Mouse (Mus musculus) neural tube, embryonic 11.5 days (tissue): ENCODE measurements around the gene Esm1. TPM values are rescaled to one million over a fixed set of nuclear protein-coding genes. Genes with fewer than 3 reads are reported as not detected.

Experiments
- ATAC-seq: fragments of 200-750 bp; cut with Nextera tagmentation; 2 replicates; pipeline ENCODE4 v1.8.0; 2017; ENCODE audit warnings: moderate number of reproducible peaks, mild to moderate bottlenecking, moderate TSS enrichment, moderate library complexity; ENCODE audit not compliant: insufficient read depth, low FRiP score, low TSS enrichment
- DNase-seq: peaks from one replicate; pipeline ENCODE4 v3.0.0-alpha.2; 2015; ENCODE audit warnings: low spot score
- H3K27ac ChIP-seq: fragments of 300-500 bp; sonication (generic); 2 replicates; pipeline ENCODE4 v1.5.1; 2014; ENCODE audit warnings: low read depth, mild to moderate bottlenecking, low read length
- H3K27me3 ChIP-seq: fragments of 300-500 bp; sonication (generic); 2 replicates; pipeline ENCODE4 v1.6.1; 2014; ENCODE audit warnings: mild to moderate bottlenecking, low read length, mixed read lengths; ENCODE audit not compliant: control insufficient read depth, insufficient read depth
- H3K36me3 ChIP-seq: fragments of 300-500 bp; sonication (generic); 2 replicates; pipeline ENCODE4 v1.6.1; 2014; ENCODE audit warnings: mild to moderate bottlenecking, low read length, moderate library complexity, mixed read lengths; ENCODE audit not compliant: control insufficient read depth, insufficient read depth
- H3K4me1 ChIP-seq: fragments of 300-500 bp; sonication (generic); 2 replicates; pipeline ENCODE4 v1.6.1; 2014; ENCODE audit warnings: low read length, mixed read lengths; ENCODE audit not compliant: control insufficient read depth, insufficient read depth
- H3K4me2 ChIP-seq: fragments of 300-500 bp; sonication (generic); 2 replicates; pipeline ENCODE4 v1.6.1; 2014; ENCODE audit warnings: low read depth, mild to moderate bottlenecking, moderate library complexity
- H3K4me3 ChIP-seq: fragments of 300-500 bp; sonication (generic); 2 replicates; pipeline ENCODE4 v1.5.1; 2014; ENCODE audit warnings: low read depth, low read length
- H3K9ac ChIP-seq: fragments of 300-500 bp; sonication (generic); 2 replicates; pipeline ENCODE4 v1.6.1; 2014; ENCODE audit warnings: mild to moderate bottlenecking, low read length
- H3K9me3 ChIP-seq: fragments of 300-500 bp; sonication (generic); 2 replicates; pipeline ENCODE4 v1.6.1; 2016; ENCODE audit warnings: low read length; ENCODE audit not compliant: control insufficient read depth
- WGBS: fragments of 180-500 bp; shearing (Covaris S2); extraction: QIAGEN DNeasy Blood & Tissue Kit; methylation state at CpG from one replicate; pipeline ENCODE4 v1.1.7; 2014; 5-methylcytosine and 5-hydroxymethylcytosine counted together
- polyA plus RNA-seq: library from polyadenylated mRNA; unstranded; fragments of >200 nt; fragmentation: Nextera tagmentation; extraction: Ambion mirVana; gene quantifications from 2 replicates; pipeline ENCODE4 v1.2.1, GENCODE M21; 2014

Esm1 gene
- polyA plus RNA-seq, 1 experiment from 2014 or later: 0.81 TPM

DNA sequence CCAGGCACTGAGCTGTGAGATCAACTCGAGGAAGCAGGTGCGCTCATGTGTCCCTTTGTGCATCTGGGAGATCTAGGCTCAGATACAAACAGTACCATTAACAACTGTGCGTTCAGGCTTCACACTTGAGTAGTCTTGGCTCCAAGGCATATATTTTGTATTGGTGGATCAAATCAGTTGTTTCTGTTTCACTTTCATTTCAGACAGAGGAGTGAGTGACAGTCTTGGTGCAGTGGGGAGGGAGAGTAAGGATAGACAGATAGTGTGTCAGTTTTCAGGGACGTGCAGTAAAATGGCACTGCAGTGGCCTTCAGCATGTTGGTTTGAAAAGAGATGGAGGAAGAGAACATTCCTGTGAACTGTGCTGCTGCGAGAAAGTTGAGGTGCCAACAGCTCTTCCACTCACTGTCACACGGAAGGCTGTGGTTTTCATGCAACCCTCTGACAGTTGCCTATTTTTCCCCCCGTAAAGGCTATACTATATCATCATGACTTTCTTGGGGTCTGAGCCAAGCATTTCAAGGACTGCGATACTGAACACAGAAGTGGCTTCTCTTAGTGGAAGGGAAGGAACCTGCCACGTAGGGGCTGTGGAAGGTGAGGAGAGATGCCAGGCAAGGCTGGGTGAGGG, 11.5 kb upstream of the Esm1 start:
- no peaks in the 10 kb centered on the region for H3K36me3 ChIP-seq
- no peak overlapping the region for H3K27ac ChIP-seq
- no peak for DNase-seq
- ATAC-seq: no peak
- H3K9me3 ChIP-seq: no peaks in the 10 kb centered on the region
- H3K4me3 ChIP-seq: no peak overlapping the region
- H3K4me1 ChIP-seq: no peaks in the 10 kb centered on the region
- no peak overlapping the region for H3K4me2 ChIP-seq
- WGBS: 85% methylated on average over 9 of the region's 9 CpGs
- no peaks in the 10 kb centered on the region for H3K27me3 ChIP-seq
- H3K9ac ChIP-seq: no peak overlapping the region

GRCm38 (mm10) chr13:113199331-113199730, 10.1 kb upstream of the Esm1 start:
- 54% methylated on average over 3 of the region's 3 CpGs for WGBS
- H3K4me2 ChIP-seq: no peak overlapping the region
- no peaks in the 10 kb centered on the region for H3K9me3 ChIP-seq
- DNase-seq: no peak
- no peaks in the 10 kb centered on the region for H3K27me3 ChIP-seq
- no peak for ATAC-seq
- H3K27ac ChIP-seq: no peak overlapping the region
- no peaks in the 10 kb centered on the region for H3K36me3 ChIP-seq
- no peak overlapping the region for H3K4me3 ChIP-seq
- H3K9ac ChIP-seq: no peak overlapping the region
- no peaks in the 10 kb centered on the region for H3K4me1 ChIP-seq

GRCm38 (mm10) chr13:113200726-113201125, 8.7 kb upstream of the Esm1 start:
- Histone ChIP-seq H3K27me3 (no peaks in the 10 kb centered on the region), H3K4me1 (no peaks in the 10 kb centered on the region), H3K4me2 (no peak overlapping the region), H3K4me3 (no peak overlapping the region), H3K9me3 (no peaks in the 10 kb centered on the region), H3K9ac (no peak overlapping the region), H3K36me3 (no peaks in the 10 kb centered on the region), H3K27ac (no peak overlapping the region)
- ATAC-seq: no peak
- DNase-seq: no peak
- WGBS: 70% methylated on average over 8 of the region's 8 CpGs

DNA sequence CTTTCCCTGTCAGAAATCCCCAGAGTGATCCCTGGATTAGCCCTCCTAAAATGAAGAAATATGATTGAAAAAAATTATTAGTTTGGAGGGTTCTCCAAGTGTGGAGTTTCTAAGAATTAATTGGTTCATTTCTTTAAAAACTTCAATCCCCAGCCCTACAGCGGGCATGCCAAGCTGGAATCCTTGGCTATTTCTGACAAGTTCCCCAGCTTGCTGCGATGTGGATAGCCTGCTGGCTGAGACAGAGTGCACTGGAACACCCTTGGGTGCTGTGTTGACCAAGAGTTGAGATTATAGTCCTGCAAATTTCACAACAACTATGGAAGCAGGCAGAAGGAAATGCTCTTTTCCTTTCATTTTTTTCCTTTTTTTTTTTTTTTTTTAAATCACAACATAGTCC, 7.8 kb upstream of the Esm1 start:
- DNase-seq: no peak
- H3K36me3 ChIP-seq: no peaks in the 10 kb centered on the region
- no peak overlapping the region for H3K27ac ChIP-seq
- no peak overlapping the region for H3K4me2 ChIP-seq
- no peak for ATAC-seq
- H3K4me1 ChIP-seq: no peaks in the 10 kb centered on the region
- H3K9ac ChIP-seq: no peak overlapping the region
- no peaks in the 10 kb centered on the region for H3K9me3 ChIP-seq
- H3K27me3 ChIP-seq: no peaks in the 10 kb centered on the region
- no peak overlapping the region for H3K4me3 ChIP-seq
- WGBS: 93% methylated on average over 2 of the region's 2 CpGs

- WGBS: 69% methylated on average over 4 of the region's 4 CpGs
- H3K9ac ChIP-seq: no peak overlapping the region
Measured at GRCm38 (mm10) chr13:113202184-113202583, 7.3 kb upstream of the Esm1 start.

DNA sequence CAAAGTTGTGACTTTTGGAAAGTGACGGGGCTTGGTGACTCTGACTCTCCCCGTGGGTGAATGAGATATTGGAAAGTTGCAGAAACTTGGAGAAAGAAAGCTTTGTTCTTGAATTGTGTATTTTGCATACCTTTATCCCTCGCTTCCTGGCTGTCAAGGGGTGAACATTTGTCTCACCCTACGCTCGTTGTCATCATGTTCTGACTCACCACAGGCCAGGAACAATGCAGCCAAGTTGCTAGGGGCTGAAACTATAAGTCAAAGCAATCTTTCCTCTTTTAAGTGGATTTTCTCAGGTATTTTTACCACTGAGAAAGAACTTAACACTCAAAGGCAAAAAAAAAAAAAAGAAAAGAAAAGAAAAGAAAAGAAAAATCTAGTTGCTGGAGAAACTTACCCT, 6.3 kb upstream of the Esm1 start:
- Histone ChIP-seq H3K27ac (no peak overlapping the region), H3K4me3 (no peak overlapping the region), H3K27me3 (no peaks in the 10 kb centered on the region), H3K36me3 (no peaks in the 10 kb centered on the region), H3K4me1 (no peaks in the 10 kb centered on the region), H3K4me2 (no peak overlapping the region), H3K9me3 (no peaks in the 10 kb centered on the region), H3K9ac (no peak overlapping the region)
- ATAC-seq (no peak), DNase-seq (no peak)
- WGBS: 68% methylated on average over 5 of the region's 5 CpGs

More at GRCm38 (mm10) chr13:113202184-113202583, 7.3 kb upstream of the Esm1 start:
- Histone ChIP-seq H3K4me2 (no peak overlapping the region), H3K4me1 (no peaks in the 10 kb centered on the region), H3K9me3 (no peaks in the 10 kb centered on the region), H3K4me3 (no peak overlapping the region), H3K27me3 (no peaks in the 10 kb centered on the region), H3K27ac (no peak overlapping the region), H3K36me3 (no peaks in the 10 kb centered on the region)
- DNase-seq (no peak), ATAC-seq (no peak)

DNA sequence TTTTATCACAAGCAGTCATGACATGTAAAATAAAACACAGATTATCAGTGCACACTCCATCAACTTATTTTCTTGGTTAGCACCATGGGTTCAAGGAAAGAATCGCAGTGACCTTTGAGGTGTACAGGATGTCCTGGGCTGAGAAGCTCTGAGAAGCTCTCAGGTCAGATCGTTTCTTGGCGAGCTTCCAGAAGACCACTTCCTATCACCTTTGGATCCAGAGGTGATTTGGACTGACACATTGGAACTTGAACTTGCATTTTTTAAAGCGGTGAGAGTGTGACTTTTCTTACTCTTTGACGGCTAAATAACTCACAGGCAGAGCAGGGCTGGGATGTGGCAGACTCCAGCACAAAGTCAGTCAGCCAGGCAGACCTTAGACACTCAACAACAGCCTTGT, 4.1 kb upstream of the Esm1 start:
- ATAC-seq (no peak), DNase-seq (no peak)
- H3K36me3 ChIP-seq: no peaks in the 10 kb centered on the region
- H3K9me3 ChIP-seq: no peaks in the 10 kb centered on the region
- H3K4me1 ChIP-seq: 0 out of 2 replicates have a peak, but pooled peaks cover 3% of the 10 kb centered on the region
- no peaks in the 10 kb centered on the region for H3K27me3 ChIP-seq
- 94% methylated on average over 5 of the region's 5 CpGs for WGBS
- H3K27ac ChIP-seq: no peak overlapping the region
- H3K4me2 ChIP-seq: no peak overlapping the region
- H3K9ac ChIP-seq: no peak overlapping the region
- H3K4me3 ChIP-seq: no peak overlapping the region

DNA sequence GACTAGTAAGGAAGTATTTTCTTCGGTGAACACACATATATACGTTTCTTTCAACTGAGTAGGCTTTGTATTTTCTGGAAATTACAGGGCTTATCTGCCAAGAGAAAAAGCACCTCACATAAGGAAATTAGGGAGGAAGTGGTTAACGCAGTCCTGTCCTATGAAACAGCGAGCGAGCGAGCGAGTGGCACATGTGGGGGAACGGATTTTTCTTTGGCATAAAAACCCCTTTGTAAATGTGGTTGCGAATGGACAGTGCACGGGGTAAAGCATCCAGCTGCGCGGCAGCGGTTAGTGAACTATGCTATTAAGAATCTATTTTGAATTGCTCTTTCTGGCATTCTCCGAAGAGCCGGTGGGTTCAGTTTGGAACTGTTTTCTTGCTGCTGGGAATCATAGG, 1.9 kb downstream of the Esm1 start:
- ATAC-seq: no peak
- H3K4me1 ChIP-seq: 0 out of 2 replicates have a peak, but pooled peaks cover 3% of the 10 kb centered on the region
- WGBS: 73% methylated on average over 15 of the region's 15 CpGs

DNA sequence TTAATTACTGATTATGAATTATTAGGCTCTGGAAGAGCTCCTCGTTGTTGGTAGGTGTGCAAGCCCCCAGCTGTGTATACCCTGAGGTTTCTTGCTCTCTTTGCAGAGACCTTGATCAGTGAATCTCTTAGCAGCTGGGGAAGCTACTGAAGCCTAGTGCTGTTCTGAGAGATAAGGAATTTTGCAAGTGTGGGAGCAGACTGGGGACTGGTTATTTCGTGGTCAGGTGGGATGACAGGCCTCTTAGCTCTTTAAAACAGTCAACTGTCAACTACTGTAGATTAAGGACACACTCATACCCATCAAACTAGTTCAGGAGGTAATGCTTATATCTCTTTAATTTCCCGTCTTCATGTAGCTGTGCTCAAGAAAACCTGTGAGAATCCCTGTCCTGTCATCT, 2.9 kb downstream of the Esm1 start:
- H3K36me3 ChIP-seq: no peaks in the 10 kb centered on the region
- DNase-seq: no peak
- no peak overlapping the region for H3K4me3 ChIP-seq
- no peak for ATAC-seq
- WGBS: 74% methylated on average over 3 of the region's 3 CpGs
- 0 out of 2 replicates have a peak, but pooled peaks cover 3% of the 10 kb centered on the region for H3K4me1 ChIP-seq
- H3K27me3 ChIP-seq: no peaks in the 10 kb centered on the region
- no peak overlapping the region for H3K27ac ChIP-seq
- H3K9me3 ChIP-seq: no peaks in the 10 kb centered on the region
- H3K9ac ChIP-seq: no peak overlapping the region
- no peak overlapping the region for H3K4me2 ChIP-seq

More for the DNA sequence above, 1.9 kb downstream of the Esm1 start:
- no peak overlapping the region for H3K27ac ChIP-seq
- no peaks in the 10 kb centered on the region for H3K9me3 ChIP-seq
- no peak for DNase-seq
- no peaks in the 10 kb centered on the region for H3K27me3 ChIP-seq
- H3K36me3 ChIP-seq: no peaks in the 10 kb centered on the region
- no peak overlapping the region for H3K9ac ChIP-seq
- no peak overlapping the region for H3K4me2 ChIP-seq
- no peak overlapping the region for H3K4me3 ChIP-seq
